Mouse (Mus musculus) neural tube, embryonic 15.5 days (tissue): ENCODE measurements around the gene Sppl2b. TPM values are rescaled to one million over a fixed set of nuclear protein-coding genes. Genes with fewer than 3 reads are reported as not detected.

Experiments
- ATAC-seq: fragments of 200-750 bp; cut with Nextera tagmentation; 2 replicates; pipeline ENCODE4 v1.8.0; 2017; ENCODE audit warnings: mild to moderate bottlenecking, moderate TSS enrichment, moderate library complexity; ENCODE audit not compliant: low FRiP score
- H3K27ac ChIP-seq: fragments of 300-500 bp; sonication (generic); replicated peaks from 2 replicates; pipeline ENCODE4 v1.5.1; 2015; ENCODE audit warnings: mild to moderate bottlenecking, inconsistent platforms
- H3K27me3 ChIP-seq: fragments of 300-500 bp; sonication (generic); replicated peaks from 2 replicates; pipeline ENCODE4 v1.6.1; 2015; ENCODE audit warnings: inconsistent platforms
- H3K36me3 ChIP-seq: fragments of 300-500 bp; sonication (generic); 2 replicates; pipeline ENCODE4 v1.6.1; 2015; ENCODE audit warnings: inconsistent platforms
- H3K4me1 ChIP-seq: fragments of 300-500 bp; sonication (generic); 2 replicates; pipeline ENCODE4 v1.6.1; 2015; ENCODE audit warnings: inconsistent platforms
- H3K4me2 ChIP-seq: fragments of 300-500 bp; sonication (generic); 2 replicates; pipeline ENCODE4 v1.6.1; 2015; ENCODE audit warnings: inconsistent platforms, mild to moderate bottlenecking, moderate library complexity
- H3K4me3 ChIP-seq: fragments of 300-500 bp; sonication (generic); replicated peaks from 2 replicates; pipeline ENCODE4 v1.5.1; 2015; ENCODE audit warnings: mild to moderate bottlenecking, inconsistent platforms
- H3K9ac ChIP-seq: fragments of 300-500 bp; sonication (generic); replicated peaks from 2 replicates; pipeline ENCODE4 v1.6.1; 2015; ENCODE audit warnings: mild to moderate bottlenecking, inconsistent platforms
- H3K9me3 ChIP-seq: fragments of 300-500 bp; sonication (generic); replicated peaks from 2 replicates; pipeline ENCODE4 v1.6.1; 2016; ENCODE audit warnings: inconsistent platforms
- WGBS: fragments of 180-500 bp; shearing (Covaris S2); methylation state at CpG from one replicate; pipeline ENCODE4 v1.1.7; 2015; ENCODE audit warnings: mixed read lengths; 5-methylcytosine and 5-hydroxymethylcytosine counted together
- polyA plus RNA-seq: library from polyadenylated mRNA; unstranded; fragments of >200 nt; fragmentation: Nextera tagmentation; extraction: Ambion mirVana; gene quantifications from 2 replicates; pipeline ENCODE4 v1.2.1, GENCODE M21; 2015

Gene Sppl2b
- polyA plus RNA-seq, 1 experiment from 2014 or later = 84.1 TPM

DNA sequence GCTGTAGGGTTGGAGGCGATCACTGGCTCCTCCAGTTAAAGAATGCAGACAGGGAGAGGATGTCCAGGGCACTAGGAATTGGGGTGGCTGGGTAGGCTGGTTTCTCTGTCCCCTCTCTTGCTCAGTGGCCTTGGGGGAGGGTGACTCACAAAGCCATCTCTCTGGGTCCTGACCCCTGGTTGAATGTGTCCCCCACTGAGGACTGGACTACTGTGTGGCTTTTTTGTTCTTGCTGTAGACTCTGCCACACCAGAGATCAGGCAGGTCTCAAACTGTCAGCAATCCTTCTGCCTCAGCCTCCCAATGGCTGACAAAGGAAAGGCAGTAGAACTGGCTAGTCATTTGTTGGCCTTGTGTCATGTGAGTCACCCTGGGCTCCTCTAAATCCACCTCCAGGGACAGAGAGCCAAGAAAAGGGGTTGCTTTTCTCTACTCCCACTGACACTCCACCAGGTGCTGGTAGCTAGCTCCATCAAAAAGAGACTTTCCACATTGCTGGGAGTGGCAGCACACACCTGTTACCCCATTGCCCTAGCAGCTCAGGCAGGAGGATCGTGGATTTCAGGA, 16.6 kb upstream of the Sppl2b start:
- Histone ChIP-seq H3K4me2 (no peak overlapping the region), H3K9me3 (no peaks in the 10 kb centered on the region), H3K4me3 (no peak overlapping the region), H3K36me3 (peaks cover 16% of the 10 kb centered on the region), H3K4me1 (peaks cover 20% of the 10 kb centered on the region), H3K27ac (no peak overlapping the region), H3K27me3 (peaks cover 56% of the 10 kb centered on the region), H3K9ac (no peak overlapping the region)
- ATAC-seq = no peak
- 70% methylated on average over 2 of the region's 2 CpGs for WGBS

DNA sequence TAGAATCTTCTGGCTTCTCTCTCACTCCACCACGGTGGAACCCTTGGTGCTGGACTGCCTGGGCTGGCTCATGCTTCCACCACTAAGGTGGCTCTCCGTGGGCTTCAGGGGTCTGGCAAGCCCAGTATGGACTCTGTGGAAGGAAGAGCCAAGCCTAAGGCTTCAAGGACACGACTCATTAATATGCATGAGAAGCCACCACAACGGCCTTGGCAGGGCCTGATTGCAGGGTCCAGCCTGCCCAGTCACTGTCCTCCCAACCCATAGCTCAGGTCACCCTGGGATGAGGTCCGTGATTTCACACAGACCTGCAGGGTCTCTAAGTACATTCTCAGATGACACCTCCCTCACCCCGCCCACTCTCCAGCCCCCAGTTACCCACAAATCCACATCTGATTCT, 15.2 kb upstream of the Sppl2b start:
- H3K27ac ChIP-seq = no peak overlapping the region
- H3K4me1 ChIP-seq = peaks cover 30% of the 10 kb centered on the region
- no peak for ATAC-seq
- no peak overlapping the region for H3K4me3 ChIP-seq
- 0 out of 2 replicates have a peak overlapping the region, but pooled peaks have one; percentile 2 for H3K9ac ChIP-seq
- peaks cover 55% of the 10 kb centered on the region for H3K27me3 ChIP-seq
- WGBS = 62% methylated on average over 6 of the region's 6 CpGs
- no peaks in the 10 kb centered on the region for H3K9me3 ChIP-seq
- peaks cover 3% of the 10 kb centered on the region; the same call in 1 of the 2 replicates for H3K36me3 ChIP-seq
- H3K4me2 ChIP-seq = no peak overlapping the region

GRCm38 (mm10) chr10:80841685-80842084, 13.4 kb upstream of the Sppl2b start:
- H3K9ac ChIP-seq = no peak overlapping the region
- peaks cover 28% of the 10 kb centered on the region for H3K4me1 ChIP-seq
- no peak overlapping the region for H3K27ac ChIP-seq
- no peaks in the 10 kb centered on the region for H3K36me3 ChIP-seq
- H3K4me3 ChIP-seq = no peak overlapping the region
- WGBS = 86% methylated on average over 2 of the region's 2 CpGs
- no peak for ATAC-seq
- peaks cover 48% of the 10 kb centered on the region for H3K27me3 ChIP-seq
- no peaks in the 10 kb centered on the region for H3K9me3 ChIP-seq
- H3K4me2 ChIP-seq = no peak overlapping the region

GRCm38 (mm10) chr10:80842334-80842733, 12.7 kb upstream of the Sppl2b start:
- H3K36me3 ChIP-seq = no peaks in the 10 kb centered on the region
- H3K27me3 ChIP-seq = peaks cover 41% of the 10 kb centered on the region
- 84% methylated on average over 15 of the region's 15 CpGs for WGBS
- peak overlapping the region; percentile 59; the same call in 1 of the 2 replicates for H3K4me3 ChIP-seq
- H3K9me3 ChIP-seq = no peaks in the 10 kb centered on the region
- H3K4me2 ChIP-seq = peak overlapping the region; percentile 77; the same call in 1 of the 2 replicates
- no peak overlapping the region for H3K27ac ChIP-seq
- no peak for ATAC-seq
- H3K4me1 ChIP-seq = peaks cover 28% of the 10 kb centered on the region
- no peak overlapping the region for H3K9ac ChIP-seq

- 8% methylated on average over 32 of the region's 32 CpGs for WGBS
- peak; percentile 40 for ATAC-seq
- Histone ChIP-seq H3K27me3 (peaks cover 39% of the 10 kb centered on the region), H3K4me1 (peaks cover 28% of the 10 kb centered on the region), H3K4me2 (peak overlapping the region; percentile 77), H3K27ac (no peak overlapping the region), H3K9ac (peak overlapping the region; percentile 64), H3K36me3 (no peaks in the 10 kb centered on the region), H3K9me3 (no peaks in the 10 kb centered on the region), H3K4me3 (peak overlapping the region; percentile 59)
These were observed 11.8 kb upstream of the Sppl2b start for GRCm38 (mm10) chr10:80843087-80843930.

DNA sequence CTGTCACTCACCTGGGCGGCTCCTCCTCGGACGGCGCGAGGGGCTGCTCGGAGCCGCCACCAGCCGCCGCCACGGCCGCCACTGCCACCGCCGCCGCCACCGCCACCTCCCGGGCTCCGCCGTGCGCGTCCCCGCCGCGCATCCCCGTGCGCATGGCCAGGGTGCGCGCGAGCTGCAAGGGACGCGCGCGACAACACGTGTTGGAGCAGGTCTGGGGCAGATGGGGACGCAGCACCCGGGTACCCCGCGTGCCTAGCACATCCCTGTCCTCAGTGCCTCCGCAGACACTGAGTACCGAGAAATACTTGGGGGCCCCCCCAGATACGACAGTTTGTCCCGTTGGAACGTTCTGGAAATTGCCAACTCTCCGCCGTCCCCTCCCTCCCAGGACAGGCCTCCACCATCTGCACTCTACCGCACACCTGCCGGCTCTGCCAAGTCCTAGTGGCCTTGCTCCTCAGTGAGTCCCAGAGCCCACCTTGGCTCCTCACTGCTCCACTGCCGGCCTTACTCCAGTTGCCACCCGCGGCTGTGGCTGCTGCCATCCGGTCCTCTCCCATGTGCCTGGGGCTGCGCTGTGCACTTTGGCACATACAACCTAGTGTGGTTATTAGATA, 11.0 kb upstream of the Sppl2b start, which contains the start of gene Lingo3:
Gene Lingo3 (minus strand): TSS at position 109 of the 617 bp plus-strand sequence.
- no peaks in the 10 kb centered on the region for H3K9me3 ChIP-seq
- no peak within 1 kb of the TSS for H3K27ac ChIP-seq
- WGBS = 8% methylated on average over 40 of the region's 51 CpGs
- H3K4me1 ChIP-seq = peaks cover 28% of the 10 kb centered on the region
- ATAC-seq = peak; percentile 60
- H3K4me2 ChIP-seq = peak within 1 kb of the TSS; percentile 77
- peaks cover 39% of the 10 kb centered on the region for H3K27me3 ChIP-seq
- peak within 1 kb of the TSS; percentile 59 for H3K4me3 ChIP-seq
- H3K36me3 ChIP-seq = no peaks in the 10 kb centered on the region
- peak within 1 kb of the TSS; percentile 64 for H3K9ac ChIP-seq

DNA sequence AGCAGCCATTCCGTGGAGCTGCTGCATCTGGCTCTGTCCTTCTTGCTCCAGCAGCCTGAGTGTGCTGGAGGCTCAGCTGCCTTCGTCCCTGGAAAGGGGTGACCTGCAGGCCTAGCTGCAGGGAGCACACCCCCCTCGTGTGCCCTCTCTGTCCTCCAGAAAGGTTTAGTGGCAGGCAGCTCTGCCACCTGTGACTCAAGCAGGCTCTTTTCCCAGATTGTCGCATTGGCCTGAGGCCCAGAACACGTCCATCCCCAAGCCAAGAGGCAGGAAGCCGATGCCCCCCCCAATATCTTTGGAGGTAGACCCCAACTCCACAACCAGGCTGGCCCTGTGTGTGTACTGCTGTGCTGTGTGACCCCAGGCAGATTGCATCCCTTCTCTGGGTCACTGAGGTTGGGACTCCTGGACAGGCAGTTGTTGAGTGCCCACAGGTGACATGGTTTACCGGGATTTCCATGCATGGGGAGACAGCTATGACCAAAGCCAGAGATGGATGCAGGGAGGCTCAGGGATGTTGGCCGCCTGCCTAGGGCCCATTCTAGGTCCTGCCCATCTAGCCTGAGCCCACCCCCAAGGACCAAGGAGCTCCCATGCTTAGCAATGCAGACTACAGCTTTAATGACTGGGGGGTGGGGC, 9.9 kb upstream of the Sppl2b start:
- H3K27me3 ChIP-seq = peaks cover 39% of the 10 kb centered on the region

DNA sequence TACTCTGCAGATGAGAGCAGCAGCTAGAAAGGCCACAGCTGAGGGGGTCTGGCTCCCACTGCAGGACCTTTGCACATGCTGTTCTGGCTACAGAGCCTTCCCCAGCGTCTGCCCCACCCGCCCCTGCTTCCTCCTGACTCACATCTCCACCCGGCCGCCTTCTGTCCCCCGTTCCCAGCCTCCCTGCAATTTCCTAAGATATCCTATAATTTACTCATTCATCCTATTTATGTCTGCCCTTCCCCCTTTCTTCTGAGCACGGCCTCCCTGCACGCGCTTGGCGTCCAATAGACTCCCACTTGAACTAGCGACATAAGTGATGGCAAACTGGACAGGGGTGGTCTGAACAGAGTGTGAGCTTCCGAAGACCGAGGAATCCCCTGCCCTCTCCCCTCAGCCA, 9.3 kb upstream of the Sppl2b start:
- 75% methylated on average over 12 of the region's 12 CpGs for WGBS
- H3K9me3 ChIP-seq = no peaks in the 10 kb centered on the region
- peaks cover 39% of the 10 kb centered on the region for H3K27me3 ChIP-seq
- H3K27ac ChIP-seq = no peak overlapping the region
- no peak for ATAC-seq
- peaks cover 28% of the 10 kb centered on the region for H3K4me1 ChIP-seq
- H3K36me3 ChIP-seq = no peaks in the 10 kb centered on the region
- H3K9ac ChIP-seq = no peak overlapping the region
- no peak overlapping the region for H3K4me2 ChIP-seq
- no peak overlapping the region for H3K4me3 ChIP-seq

More for the DNA sequence above, 9.9 kb upstream of the Sppl2b start:
- Histone ChIP-seq H3K4me2 (no peak overlapping the region), H3K4me1 (peaks cover 28% of the 10 kb centered on the region), H3K4me3 (no peak overlapping the region), H3K9ac (no peak overlapping the region), H3K27ac (no peak overlapping the region), H3K9me3 (no peaks in the 10 kb centered on the region), H3K36me3 (no peaks in the 10 kb centered on the region)
- ATAC-seq = no peak
- WGBS = 64% methylated on average over 8 of the region's 8 CpGs

- 12% methylated on average over 10 of the region's 10 CpGs for WGBS
- no peaks in the 10 kb centered on the region for H3K9me3 ChIP-seq
- H3K4me1 ChIP-seq = peaks cover 15% of the 10 kb centered on the region
- peaks cover 22% of the 10 kb centered on the region for H3K27me3 ChIP-seq
- H3K4me3 ChIP-seq = no peak overlapping the region
- no peak overlapping the region for H3K9ac ChIP-seq
- peaks cover 22% of the 10 kb centered on the region for H3K36me3 ChIP-seq
- no peak for ATAC-seq
- no peak overlapping the region for H3K4me2 ChIP-seq
- H3K27ac ChIP-seq = no peak overlapping the region
These were observed 6.5 kb upstream of the Sppl2b start for GRCm38 (mm10) chr10:80848571-80848970.

DNA sequence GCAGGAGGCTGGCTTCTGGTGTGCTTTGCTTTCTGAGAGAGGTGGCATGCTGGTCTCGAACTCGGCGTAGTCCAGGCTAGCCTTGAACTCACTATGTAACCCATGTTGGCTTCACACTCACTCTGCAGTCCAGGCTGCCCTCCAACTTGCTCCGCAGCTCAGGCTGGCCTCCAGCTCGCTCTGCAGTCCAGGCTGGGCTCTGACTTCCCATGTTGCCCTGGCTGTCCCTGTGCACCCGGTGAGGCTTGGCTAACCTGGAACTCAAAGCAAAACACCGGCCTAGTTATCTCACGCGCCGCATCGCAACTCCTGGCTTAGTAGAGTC, 636 bp downstream of the Sppl2b start:
- H3K9ac ChIP-seq = peak overlapping the region; percentile 87
- H3K36me3 ChIP-seq = peaks cover 22% of the 10 kb centered on the region
- peak overlapping the region; percentile 82 for H3K4me3 ChIP-seq
- H3K9me3 ChIP-seq = no peaks in the 10 kb centered on the region
- peak overlapping the region; percentile 96 for H3K4me2 ChIP-seq
- H3K27me3 ChIP-seq = no peaks in the 10 kb centered on the region
- WGBS = 22% methylated on average over 11 of the region's 11 CpGs
- no peak for ATAC-seq
- H3K27ac ChIP-seq = no peak overlapping the region
- peaks cover 49% of the 10 kb centered on the region for H3K4me1 ChIP-seq

- Histone ChIP-seq H3K27me3 (no peaks in the 10 kb centered on the region), H3K4me1 (peaks cover 49% of the 10 kb centered on the region), H3K4me2 (peak overlapping the region; percentile 96), H3K4me3 (peak overlapping the region; percentile 82), H3K9me3 (no peaks in the 10 kb centered on the region), H3K27ac (no peak overlapping the region), H3K9ac (peak overlapping the region; percentile 87; the same call in 1 of the 2 replicates), H3K36me3 (peaks cover 17% of the 10 kb centered on the region)
- WGBS = 57% methylated on average over 3 of the region's 3 CpGs
- no peak for ATAC-seq
These were observed 1.2 kb downstream of the Sppl2b start for GRCm38 (mm10) chr10:80856267-80856666.
